Mouse (Mus musculus): ENCODE measurements around the gene Tubg2. TPM values are rescaled to one million over a fixed set of nuclear protein-coding genes. Genes with fewer than 3 reads are reported as not detected.
"Not testable (repeated sequence)": the region's sequence is repeated elsewhere in the genome, so short reads cannot be mapped to it uniquely, and the experiment has no call there.

The Tubg2 gene
- 10 to 100 TPM; 36.7 to 41.0 TPM for total RNA-seq (2021)
- long read RNA-seq, experiment 1, transcript Tubg2-201 (11 exons, 1,754 nt) = major isoform, 38 of 55 reads
- long read RNA-seq, experiment 1, partial matches to known transcripts = 14 of 55 reads
- long read RNA-seq, experiment 1, other reads (novel, unspliced or antisense) = 3 of 55 reads
- long read RNA-seq, experiment 2, transcript Tubg2-201 (11 exons, 1,754 nt) = major isoform, 46 of 64 reads
- long read RNA-seq, experiment 2, partial matches to known transcripts = 12 of 64 reads
- long read RNA-seq, experiment 2, other reads (novel, unspliced or antisense) = 6 of 64 reads

GRCm38 (mm10) chr11:101155728-101156371 lies at the start of gene Tubg2:
Gene Tubg2 (plus strand): TSS chr11:101155907.
- peak in 1 of 2 experiments; percentile 63 for DNase-seq (ENCODE audit: low spot score in 2 of 2)

- DNase-seq (ENCODE audit: low spot score in 2 of 2) = no peak
Measured at GRCm38 (mm10) chr11:101109351-101109750, 46.4 kb upstream of the Tubg2 start.

- DNase-seq (ENCODE audit: low spot score in 2 of 2) = no peak
Measured at GRCm38 (mm10) chr11:101110708-101111107, 45.0 kb upstream of the Tubg2 start.

GRCm38 (mm10) chr11:101111178-101111577 lies 44.5 kb upstream of the Tubg2 start:
- no peak for DNase-seq (ENCODE audit: low spot score in 2 of 2)

GRCm38 (mm10) chr11:101112186-101112585 lies 43.5 kb upstream of the Tubg2 start:
- DNase-seq (ENCODE audit: low spot score in 2 of 2) = no peak

GRCm38 (mm10) chr11:101115564-101115963 lies 40.1 kb upstream of the Tubg2 start:
- DNase-seq (ENCODE audit: low spot score in 2 of 2) = no peak

GRCm38 (mm10) chr11:101118105-101118504 lies 37.6 kb upstream of the Tubg2 start:
- DNase-seq (ENCODE audit: low spot score in 2 of 2) = no peak

- DNase-seq (ENCODE audit: low spot score in 2 of 2) = no peak
Measured at GRCm38 (mm10) chr11:101119131-101119760, 36.5 kb upstream of the Tubg2 start.

- DNase-seq (ENCODE audit: low spot score in 2 of 2) = peak; percentile 99
Measured at GRCm38 (mm10) chr11:101119761-101120544, 35.8 kb upstream of the Tubg2 start, which contains the start of the genes Retreg3 and Tubg1. Gene Retreg3 (minus strand): TSS chr11:101119893. Gene Tubg1 (plus strand): TSS chr11:101119938.

- no peak for DNase-seq (ENCODE audit: low spot score in 2 of 2)
Measured at GRCm38 (mm10) chr11:101120545-101121188, 35.0 kb upstream of the Tubg2 start.

- DNase-seq (ENCODE audit: low spot score in 2 of 2) = not testable (repeated sequence)
Measured at GRCm38 (mm10) chr11:101124494-101124893, 31.2 kb upstream of the Tubg2 start.

GRCm38 (mm10) chr11:101125008-101125407 lies 30.7 kb upstream of the Tubg2 start:
- DNase-seq (ENCODE audit: low spot score in 2 of 2) = not testable (repeated sequence)

- no peak for DNase-seq (ENCODE audit: low spot score in 2 of 2)
Measured at GRCm38 (mm10) chr11:101127075-101127474, 28.6 kb upstream of the Tubg2 start.

GRCm38 (mm10) chr11:101128996-101129577 lies 26.6 kb upstream of the Tubg2 start:
- DNase-seq (ENCODE audit: low spot score in 2 of 2) = no peak

GRCm38 (mm10) chr11:101130056-101130756 lies 25.5 kb upstream of the Tubg2 start:
- DNase-seq (ENCODE audit: low spot score in 2 of 2) = no peak

GRCm38 (mm10) chr11:101131187-101131586 lies 24.5 kb upstream of the Tubg2 start:
- DNase-seq (ENCODE audit: low spot score in 2 of 2) = no peak

- DNase-seq (ENCODE audit: low spot score in 2 of 2) = no peak
Measured at GRCm38 (mm10) chr11:101131701-101132100, 24.0 kb upstream of the Tubg2 start.

- DNase-seq (ENCODE audit: low spot score in 2 of 2) = no peak
Measured at GRCm38 (mm10) chr11:101133037-101133436, 22.7 kb upstream of the Tubg2 start.

GRCm38 (mm10) chr11:101134217-101134865 lies 21.4 kb upstream of the Tubg2 start:
- peak in 1 of 2 experiments; percentile 48 for DNase-seq (ENCODE audit: low spot score in 2 of 2)

Data from layer of hippocampus, postnatal 14 days (tissue).